Mouse (Mus musculus) bone marrow, adult 2 months (tissue): ENCODE results near the gene Olfr545. TPM values are rescaled to one million over a fixed set of nuclear protein-coding genes. Genes with fewer than 3 reads are reported as not detected.

Experiments
- H3K27ac ChIP-seq: fragments of 200-500 bp; 2 replicates; pipeline ENCODE4 v1.5.1; 2012; ENCODE audit warnings: low read depth, mild to moderate bottlenecking, control low read depth, inconsistent platforms, low read length; ENCODE audit not compliant: control insufficient read depth, poor library complexity, insufficient read depth
- H3K4me1 ChIP-seq: fragments of 200-500 bp; 2 replicates; pipeline ENCODE4 v1.6.1; 2011; ENCODE audit warnings: low read length; ENCODE audit not compliant: control insufficient read depth, insufficient read depth
- H3K4me3 ChIP-seq: fragments of 200-500 bp; replicated peaks from 2 replicates; pipeline ENCODE3; 2011; ENCODE audit warnings: mild to moderate bottlenecking, low read depth, low read length, control low read depth; ENCODE audit not compliant: control insufficient read depth
- CTCF ChIP-seq: fragments of 200-500 bp; IDR thresholded peaks from 2 replicates; pipeline ENCODE4 v1.5.1; 2011; ENCODE audit warnings: low read length, control low read depth; ENCODE audit not compliant: control insufficient read depth, insufficient read depth
- POLR2A ChIP-seq: fragments of 200-500 bp; IDR thresholded peaks from 2 replicates; pipeline ENCODE4 v1.6.1; 2011; ENCODE audit warnings: low read depth, mild to moderate bottlenecking, control low read depth, low read length, borderline replicate concordance; ENCODE audit not compliant: control insufficient read depth
- WGBS: fragments of 180-500 bp; shearing (Covaris S2); methylation state at CpG from one replicate; pipeline ENCODE4 v1.1.7; 2018; 5-methylcytosine and 5-hydroxymethylcytosine counted together
- polyA plus RNA-seq: library from polyadenylated mRNA; stranded (reverse); fragments of >200 nt; gene quantifications from 2 replicates; pipeline ENCODE4 v1.2.4, GENCODE M21; 2011; ENCODE audit warnings: low replicate concordance; ENCODE audit not compliant: missing spikeins, insufficient read depth, insufficient read length

Olfr545 gene
- polyA plus RNA-seq, 1 experiment: not detected

- no peaks in the 10 kb centered on the region for H3K4me1 ChIP-seq
- TF ChIP-seq POLR2A (no peak), CTCF (no peak)
- 92% methylated on average over 5 of the region's 5 CpGs for WGBS
- H3K4me3 ChIP-seq: no peak overlapping the region
- H3K27ac ChIP-seq: no peak overlapping the region
These were observed 22.8 kb downstream of the Olfr545 start for GRCm38 (mm10) chr7:102476601-102477000.

GRCm38 (mm10) chr7:102472675-102473074, 26.7 kb downstream of the Olfr545 start:
- Histone ChIP-seq H3K4me3 (no peak overlapping the region), H3K4me1 (no peaks in the 10 kb centered on the region), H3K27ac (no peak overlapping the region)
- 74% methylated on average over 5 of the region's 5 CpGs for WGBS
- TF ChIP-seq POLR2A (no peak), CTCF (no peak)

DNA sequence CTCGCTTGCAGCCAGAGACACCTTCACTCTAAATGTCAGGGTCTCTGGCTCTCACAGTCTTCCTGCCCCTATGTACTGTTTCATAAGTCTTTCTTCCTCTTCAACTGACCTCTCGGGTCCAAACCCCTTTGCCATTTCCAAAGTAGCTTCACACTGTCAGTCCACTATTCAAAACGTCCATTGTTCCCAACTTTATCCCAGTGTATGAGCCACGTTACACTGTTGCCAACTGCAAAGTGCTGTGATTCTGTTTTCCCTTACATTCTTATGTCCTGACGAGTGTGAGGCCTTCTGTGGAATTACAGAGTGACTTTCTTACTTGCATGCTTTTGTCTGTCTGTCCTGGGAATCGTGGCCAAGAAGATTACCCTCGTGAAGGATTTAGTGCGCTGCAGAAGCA, 31.8 kb downstream of the Olfr545 start:
- no peak for TF ChIP-seq POLR2A
- TF ChIP-seq CTCF: no peak
- WGBS: 91% methylated on average over 8 of the region's 8 CpGs
- Histone ChIP-seq H3K4me3 (no peak overlapping the region), H3K27ac (no peak overlapping the region), H3K4me1 (no peaks in the 10 kb centered on the region)

GRCm38 (mm10) chr7:102458618-102459380, 40.6 kb downstream of the Olfr545 start:
- Histone ChIP-seq H3K4me1 (no peaks in the 10 kb centered on the region), H3K4me3 (no peak overlapping the region), H3K27ac (no peak overlapping the region)
- no peak for TF ChIP-seq CTCF
- no peak for TF ChIP-seq POLR2A
- WGBS: 74% methylated on average over 5 of the region's 5 CpGs

- 94% methylated on average over 9 of the region's 9 CpGs for WGBS
- Histone ChIP-seq H3K4me1 (no peaks in the 10 kb centered on the region; the same call in 1 of the 2 replicates), H3K4me3 (no peak overlapping the region), H3K27ac (no peak overlapping the region)
- TF ChIP-seq CTCF (no peak), POLR2A (no peak)
These were observed 52.9 kb downstream of the Olfr545 start for GRCm38 (mm10) chr7:102446438-102446837.

GRCm38 (mm10) chr7:102444301-102444700, 55.1 kb downstream of the Olfr545 start:
- TF ChIP-seq POLR2A: no peak
- no peak for TF ChIP-seq CTCF
- no peaks in the 10 kb centered on the region; the same call in 1 of the 2 replicates for H3K4me1 ChIP-seq
- no peak overlapping the region for H3K27ac ChIP-seq
- WGBS: 62% methylated on average over 2 of the region's 2 CpGs
- peak overlapping the region; percentile 51 for H3K4me3 ChIP-seq

DNA sequence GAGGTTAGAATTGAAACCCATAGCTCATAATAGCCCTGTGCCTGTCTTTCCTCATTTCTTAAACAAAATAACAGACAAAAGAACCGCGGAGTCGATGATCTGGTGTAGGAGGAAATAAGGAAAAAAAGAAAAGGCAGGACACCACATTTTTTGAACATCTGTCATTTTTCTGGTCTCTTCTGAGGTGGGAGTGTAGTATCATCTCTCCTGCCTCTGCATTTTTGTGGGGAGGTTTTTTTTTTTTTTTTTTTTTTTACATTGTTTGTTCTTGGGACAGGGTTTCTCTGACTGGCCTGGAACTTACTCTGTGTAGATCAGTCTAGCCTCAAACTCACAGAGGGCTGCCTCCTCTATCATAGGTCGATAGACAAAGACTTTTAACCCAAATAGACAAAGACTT, 56.9 kb downstream of the Olfr545 start:
- Histone ChIP-seq H3K27ac (no peak overlapping the region), H3K4me1 (no peaks in the 10 kb centered on the region; the same call in 1 of the 2 replicates), H3K4me3 (peak overlapping the region; percentile 86)
- 0% methylated on average over 4 of the region's 4 CpGs for WGBS
- TF ChIP-seq POLR2A (no peak), CTCF (no peak)

- TF ChIP-seq POLR2A (peak; percentile 89; the same call in 1 of the 2 replicates), CTCF (0 out of 2 replicates have a peak, but pooled peaks have one; percentile 1)
- peak within 1 kb of the TSS; percentile 49 for H3K27ac ChIP-seq
- no peaks in the 10 kb centered on the region; the same call in 1 of the 2 replicates for H3K4me1 ChIP-seq
- peak within 1 kb of the TSS; percentile 86 for H3K4me3 ChIP-seq
- under 1% methylated on average over 54 of the region's 56 CpGs for WGBS
These were observed 57.5 kb downstream of the Olfr545 start, which contains the start of gene Rrm1 for GRCm38 (mm10) chr7:102441657-102442391. Gene Rrm1 (plus strand): TSS chr7:102441695.

Other genes with a start within 250 kb of the Olfr545 start
- gene Rhog, start 243.5 kb downstream of the Olfr545 start, polyA plus RNA-seq: 89.0 and 95.2 TPM in 2 replicates
- 12.8 and 24.8 TPM in 2 replicates for gene Stim1, start 231.8 kb downstream of the Olfr545 start, polyA plus RNA-seq
- gene Rrm1, start 57.9 kb downstream of the Olfr545 start, polyA plus RNA-seq: 151 and 245 TPM in 2 replicates
- gene Olfr543, start 17.9 kb downstream of the Olfr545 start, polyA plus RNA-seq: not detected in 2 replicates
- not detected in 2 replicates for gene Olfr544, start 11.3 kb downstream of the Olfr545 start, polyA plus RNA-seq
- gene Olfr547, start 35.2 kb upstream of the Olfr545 start, polyA plus RNA-seq: not detected in 2 replicates
- not detected in 2 replicates for gene Olfr548-ps1, start 41.3 kb upstream of the Olfr545 start, polyA plus RNA-seq
- not detected in 2 replicates for gene Olfr549, start 50.3 kb upstream of the Olfr545 start, polyA plus RNA-seq
- gene Trim21, start 65.9 kb upstream of the Olfr545 start, polyA plus RNA-seq: 9.0 and 11.8 TPM in 2 replicates
- gene Olfr550, start 71.9 kb upstream of the Olfr545 start, polyA plus RNA-seq: not detected in 2 replicates
- not detected in 2 replicates for gene Olfr551, start 92.3 kb upstream of the Olfr545 start, polyA plus RNA-seq
- gene Olfr552, start 98.2 kb upstream of the Olfr545 start, polyA plus RNA-seq: not detected in 2 replicates
- not detected in 2 replicates for gene Olfr553, start 118.6 kb upstream of the Olfr545 start, polyA plus RNA-seq
- 0.90 TPM in 1 of 2 replicates, not detected in the other for gene Olfr554, start 138.9 kb upstream of the Olfr545 start, polyA plus RNA-seq
- gene Olfr555, start 159.2 kb upstream of the Olfr545 start, polyA plus RNA-seq: not detected in 2 replicates
- not detected in 2 replicates for gene Olfr556, start 165.3 kb upstream of the Olfr545 start, polyA plus RNA-seq
- gene Trim68, start 187.8 kb upstream of the Olfr545 start, polyA plus RNA-seq: 2.1 and 3.7 TPM in 2 replicates
- gene Olfr557, start 196.3 kb upstream of the Olfr545 start, polyA plus RNA-seq: not detected in 2 replicates
- not detected in 2 replicates for gene Olfr558, start 202.6 kb upstream of the Olfr545 start, polyA plus RNA-seq
- not detected in 2 replicates for gene Olfr33, start 219.5 kb upstream of the Olfr545 start, polyA plus RNA-seq
- gene Olfr559, start 227.9 kb upstream of the Olfr545 start, polyA plus RNA-seq: not detected in 2 replicates